Comparison of ENCODE assay signal across 20 mouse cellular contexts in the genomic region with DNA sequence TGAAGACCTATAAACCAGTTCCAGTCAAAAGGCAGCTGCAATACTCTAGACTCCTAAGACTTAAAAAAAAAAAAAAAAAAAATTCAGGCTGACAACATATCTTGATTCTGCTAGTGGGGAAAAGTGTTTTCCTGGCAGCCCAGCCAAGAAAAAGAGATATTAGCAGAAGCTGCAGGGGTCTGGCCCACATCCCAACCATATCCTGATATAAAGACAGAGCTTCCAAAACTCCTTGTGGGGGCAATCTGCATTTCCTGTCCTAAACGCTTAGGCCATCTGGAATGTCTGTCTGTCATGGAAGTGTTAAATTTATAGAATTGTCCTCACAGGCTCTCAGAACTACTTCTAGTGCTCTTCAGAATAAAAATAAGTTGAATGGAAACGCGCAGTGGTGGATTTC.
DNase-seq lines count a peak whose midpoint lies in the region; ATAC-seq and TF ChIP-seq lines count a peak whose summit lies in the region.
"Had no signal": no experiment of that assay in that cellular context is flagged by ENCODE, and none has a peak within 500 bp of the region (broad histone marks: within the 10 kb centered on the region; RNA-seq: fewer than 3 reads in every experiment).

No protein-coding gene starts in this region.

- H3K27ac ChIP-seq in forebrain, embryonic 15.5 days (replicated peaks), result peak overlapping the region; percentile 14; the same call in 1 of the 2 replicates
- no peak overlapping the region for H3K27ac ChIP-seq in forebrain, embryonic 10.5 days
- no peak overlapping the region for H3K27ac ChIP-seq in intestine, embryonic 16.5 days (ENCODE audit: low read length)
- no peak overlapping the region for H3K27ac ChIP-seq in intestine, postnatal 0 days (ENCODE audit: low read depth, low read length)
- H3K27ac ChIP-seq in lung, embryonic 14.5 days (ENCODE audit: low read depth), result no peak overlapping the region
- H3K27ac ChIP-seq: heart, embryonic 13.5 days; liver, embryonic 13.5 days; midbrain, embryonic 15.5 days had no signal

- H3K36me3 ChIP-seq in forebrain, embryonic 15.5 days, result no peaks in the 10 kb centered on the region
- no peaks in the 10 kb centered on the region for H3K36me3 ChIP-seq in forebrain, embryonic 10.5 days (replicated peaks)
- H3K36me3 ChIP-seq in intestine, embryonic 16.5 days (ENCODE audit: control insufficient read depth, insufficient read depth, low read length), result no peaks in the 10 kb centered on the region
- H3K36me3 ChIP-seq in intestine, postnatal 0 days (ENCODE audit: control insufficient read depth, insufficient read depth), result no peaks in the 10 kb centered on the region
- H3K36me3 ChIP-seq in lung, embryonic 14.5 days (ENCODE audit: insufficient read depth), result no peaks in the 10 kb centered on the region
- H3K36me3 ChIP-seq: heart, embryonic 13.5 days; liver, embryonic 13.5 days; midbrain, embryonic 15.5 days had no signal

- H3K9ac ChIP-seq in forebrain, embryonic 15.5 days (replicated peaks), result no peak overlapping the region
- no peak overlapping the region for H3K9ac ChIP-seq in intestine, embryonic 16.5 days (ENCODE audit: low read depth, low read length)
- no peak overlapping the region for H3K9ac ChIP-seq in intestine, postnatal 0 days (ENCODE audit: low read depth, low read length)
- no peak overlapping the region for H3K9ac ChIP-seq in lung, embryonic 14.5 days
- H3K9ac ChIP-seq: heart, embryonic 13.5 days; liver, embryonic 13.5 days; midbrain, embryonic 15.5 days had no signal

- no peak for TF ChIP-seq CTCF in intestine, postnatal 0 days (IDR thresholded peaks at IDR 0.05; ENCODE audit: low read depth)
- no peak for TF ChIP-seq CTCF in lung, embryonic 14.5 days (IDR thresholded peaks at IDR 0.05; ENCODE audit: low read depth)

- DNase-seq in forebrain, embryonic 10.5 days (ENCODE audit: extremely low spot score, low spot score), result no peak
- DNase-seq in lung, embryonic 14.5 days, result peak; percentile 70
- no peak for DNase-seq in lung, adult 18-20 months
- peak; percentile 35 for DNase-seq in telencephalon, adult 2 months (ENCODE audit: low read depth, low spot score)
- DNase-seq: adrenal gland, adult 8-10 months; B cell, adult 2 months; cerebellum, adult 9-10 months; heart, postnatal 4 days; kidney, postnatal 25 days; liver, embryonic 13.5 days; retina, postnatal 1 day; thymus, postnatal 14 days had no signal

- no peaks in the 10 kb centered on the region for H3K4me1 ChIP-seq in forebrain, embryonic 15.5 days
- H3K4me1 ChIP-seq in forebrain, embryonic 10.5 days, result no peaks in the 10 kb centered on the region
- H3K4me1 ChIP-seq in intestine, embryonic 16.5 days (ENCODE audit: control insufficient read depth, insufficient read depth, low read length), result no peaks in the 10 kb centered on the region
- H3K4me1 ChIP-seq in intestine, postnatal 0 days (replicated peaks; ENCODE audit: control insufficient read depth, insufficient read depth, low read length), result no peaks in the 10 kb centered on the region
- H3K4me1 ChIP-seq in lung, embryonic 14.5 days (ENCODE audit: insufficient read depth), result no peaks in the 10 kb centered on the region
- H3K4me1 ChIP-seq: liver, embryonic 13.5 days; megakaryocyte, embryonic 14.5 days; midbrain, embryonic 15.5 days had no signal

- 77% methylated on average over 3 of the region's 3 CpGs for WGBS in forebrain, embryonic 15.5 days
- WGBS in forebrain, embryonic 10.5 days, result 87% methylated on average over 3 of the region's 3 CpGs
- WGBS in intestine, embryonic 16.5 days, result 52% methylated on average over 3 of the region's 3 CpGs
- WGBS in intestine, postnatal 0 days, result 63% methylated on average over 3 of the region's 3 CpGs
- 55% methylated on average over 3 of the region's 3 CpGs for WGBS in lung, embryonic 14.5 days

- no peak for ATAC-seq in forebrain, embryonic 15.5 days (replicated peaks)
- ATAC-seq in intestine, embryonic 16.5 days, result peak; percentile 40; the same call in 1 of the 2 replicates
- no peak for ATAC-seq in intestine, postnatal 0 days
- peak; percentile 56; the same call in 1 of the 2 replicates for ATAC-seq in lung, embryonic 14.5 days (ENCODE audit: insufficient read depth)
- ATAC-seq in megakaryocyte progenitor cell, adult 5-6 weeks (replicated peaks; ENCODE audit: poor library complexity), result no peak
- ATAC-seq: lung, postnatal 0 days; midbrain, embryonic 15.5 days had no signal

- no peak overlapping the region for H3K4me2 ChIP-seq in forebrain, embryonic 15.5 days (replicated peaks)
- H3K4me2 ChIP-seq in intestine, embryonic 16.5 days (ENCODE audit: low read depth, low read length), result no peak overlapping the region
- H3K4me2 ChIP-seq in intestine, postnatal 0 days (replicated peaks; ENCODE audit: low read depth), result no peak overlapping the region
- no peak overlapping the region for H3K4me2 ChIP-seq in lung, embryonic 14.5 days
- H3K4me2 ChIP-seq: heart, embryonic 13.5 days; liver, embryonic 13.5 days; midbrain, embryonic 15.5 days had no signal

- H3K4me3 ChIP-seq in forebrain, embryonic 15.5 days, result no peak overlapping the region
- no peak overlapping the region for H3K4me3 ChIP-seq in forebrain, embryonic 10.5 days
- H3K4me3 ChIP-seq in intestine, embryonic 16.5 days (ENCODE audit: low read length), result no peak overlapping the region
- H3K4me3 ChIP-seq in intestine, postnatal 0 days (ENCODE audit: low read depth, low read length), result no peak overlapping the region
- no peak overlapping the region for H3K4me3 ChIP-seq in lung, embryonic 14.5 days (ENCODE audit: low read depth, low read length)
- H3K4me3 ChIP-seq: heart, embryonic 13.5 days; liver, embryonic 13.5 days; megakaryocyte, embryonic 14.5 days; midbrain, embryonic 15.5 days had no signal

- no peaks in the 10 kb centered on the region for H3K27me3 ChIP-seq in forebrain, embryonic 15.5 days
- H3K27me3 ChIP-seq in forebrain, embryonic 10.5 days (ENCODE audit: poor library complexity, severe bottlenecking), result no peaks in the 10 kb centered on the region
- H3K27me3 ChIP-seq in intestine, embryonic 16.5 days (replicated peaks; ENCODE audit: control insufficient read depth, insufficient read depth, low read length), result no peaks in the 10 kb centered on the region
- no peaks in the 10 kb centered on the region for H3K27me3 ChIP-seq in intestine, postnatal 0 days (replicated peaks; ENCODE audit: control insufficient read depth, insufficient read depth, low read length)
- H3K27me3 ChIP-seq in lung, embryonic 14.5 days (ENCODE audit: insufficient read depth, low read length), result no peaks in the 10 kb centered on the region
- H3K27me3 ChIP-seq: heart, embryonic 13.5 days; liver, embryonic 13.5 days; megakaryocyte, embryonic 14.5 days; midbrain, embryonic 15.5 days had no signal

- H3K9me3 ChIP-seq in forebrain, embryonic 15.5 days, result no peaks in the 10 kb centered on the region
- H3K9me3 ChIP-seq in forebrain, embryonic 10.5 days, result no peaks in the 10 kb centered on the region
- H3K9me3 ChIP-seq in intestine, embryonic 16.5 days (ENCODE audit: control insufficient read depth, low read length), result no peaks in the 10 kb centered on the region
- H3K9me3 ChIP-seq in intestine, postnatal 0 days (ENCODE audit: control insufficient read depth), result no peaks in the 10 kb centered on the region
- H3K9me3 ChIP-seq in lung, embryonic 14.5 days (ENCODE audit: low read depth, low read length), result no peaks in the 10 kb centered on the region
- H3K9me3 ChIP-seq: heart, embryonic 13.5 days; liver, embryonic 13.5 days; megakaryocyte, embryonic 14.5 days; midbrain, embryonic 15.5 days had no signal

Comparison
In these comparisons a context has a peak if more than half of its experiments do, and no peak if none do; other contexts are left out.
1. ATAC-seq: peak in intestine, embryonic 16.5 days (single experiment) and lung, embryonic 14.5 days (single experiment); none in forebrain, embryonic 15.5 days (single experiment), intestine, postnatal 0 days (single experiment) and megakaryocyte progenitor cell, adult 5-6 weeks (single experiment).
2. DNase-seq: peak in lung, embryonic 14.5 days (single experiment) and telencephalon, adult 2 months (single experiment); none in forebrain, embryonic 10.5 days (single experiment) and lung, adult 18-20 months (0 of 2).